Mouse (Mus musculus): ENCODE measurements around the gene Msmo1. TPM values are rescaled to one million over a fixed set of nuclear protein-coding genes. Genes with fewer than 3 reads are reported as not detected.

Msmo1 gene
- total RNA-seq, 2 experiments from 2014 or later = 11.6 to 48.3 TPM

Other genes starting within 250 kb of the Msmo1 start
- not detected in 2 replicates for gene Cpe, start 40.7 kb downstream of the Msmo1 start, total RNA-seq (2014; fragmentation: Nextera tagmentation)
- not detected in 2 replicates for gene Cpe, start 40.7 kb downstream of the Msmo1 start, total RNA-seq (2017)
- gene Klhl2, start 116.2 kb upstream of the Msmo1 start, total RNA-seq (2014; fragmentation: Nextera tagmentation) = 5.5 and 6.1 TPM in 2 replicates
- 5.3 and 12.6 TPM in 2 replicates for gene Klhl2, start 116.2 kb upstream of the Msmo1 start, total RNA-seq (2017)
- 16.4 and 30.1 TPM in 2 replicates for gene Tmem192, start 213.4 kb upstream of the Msmo1 start, total RNA-seq (2014; fragmentation: Nextera tagmentation)
- gene Tmem192, start 213.4 kb upstream of the Msmo1 start, total RNA-seq (2017) = 8.0 and 14.0 TPM in 2 replicates

Measured in megakaryocyte-erythroid progenitor cell, adult 5-6 weeks (primary cell).